Mouse (Mus musculus) G1E-ER4 (cell line): ENCODE measurements around the gene Stx12. TPM values are rescaled to one million over a fixed set of nuclear protein-coding genes. Genes with fewer than 3 reads are reported as not detected.

Experiments
- GATA1 ChIP-seq: IDR thresholded peaks from one replicate; pipeline ENCODE4 v1.8.0; 2012; ENCODE audit warnings: low read length, inconsistent platforms
- polyA plus RNA-seq: library from polyadenylated mRNA; stranded (reverse); fragments of >175 nt; gene quantifications from 2 replicates; pipeline ENCODE4 v1.2.3, GENCODE M21; 2012

Stx12 gene
- polyA plus RNA-seq, 1 experiment: 7.0 TPM

DNA sequence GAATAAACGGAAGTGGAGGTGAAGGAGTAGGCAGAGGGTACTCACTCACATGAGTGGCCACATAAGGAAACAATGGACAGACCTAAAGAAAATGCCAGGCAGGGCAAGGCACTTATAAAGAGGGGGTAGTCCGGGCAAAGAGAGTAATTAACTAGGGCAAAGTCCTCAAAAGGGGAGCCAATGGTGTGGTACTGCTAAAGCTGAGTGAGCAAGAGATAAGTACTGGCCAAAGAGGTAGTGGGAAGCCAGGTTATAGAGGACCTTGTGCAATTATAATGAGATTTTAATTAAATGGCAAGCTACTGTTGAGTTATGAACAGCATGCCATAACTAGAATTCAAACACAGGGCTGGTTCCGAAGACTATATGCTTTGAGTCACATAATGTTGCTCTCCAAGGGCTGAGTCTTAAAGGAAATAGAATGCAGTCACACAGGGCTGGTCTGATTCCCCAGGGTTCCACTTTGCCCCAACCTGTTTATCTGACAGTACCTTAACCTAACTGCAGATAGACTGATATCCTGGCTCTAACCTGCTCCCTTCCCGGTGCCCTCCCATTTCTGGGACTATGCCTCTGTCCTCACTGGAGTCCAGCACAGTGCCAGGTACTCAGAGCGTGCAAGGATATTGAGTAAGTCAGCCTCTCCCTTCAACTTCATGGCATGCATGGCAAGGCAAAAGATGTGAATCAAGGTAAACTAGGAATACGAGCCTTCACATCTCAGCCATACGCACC is 9.8 kb downstream of the Stx12 start:
- no peak for TF ChIP-seq GATA1

DNA sequence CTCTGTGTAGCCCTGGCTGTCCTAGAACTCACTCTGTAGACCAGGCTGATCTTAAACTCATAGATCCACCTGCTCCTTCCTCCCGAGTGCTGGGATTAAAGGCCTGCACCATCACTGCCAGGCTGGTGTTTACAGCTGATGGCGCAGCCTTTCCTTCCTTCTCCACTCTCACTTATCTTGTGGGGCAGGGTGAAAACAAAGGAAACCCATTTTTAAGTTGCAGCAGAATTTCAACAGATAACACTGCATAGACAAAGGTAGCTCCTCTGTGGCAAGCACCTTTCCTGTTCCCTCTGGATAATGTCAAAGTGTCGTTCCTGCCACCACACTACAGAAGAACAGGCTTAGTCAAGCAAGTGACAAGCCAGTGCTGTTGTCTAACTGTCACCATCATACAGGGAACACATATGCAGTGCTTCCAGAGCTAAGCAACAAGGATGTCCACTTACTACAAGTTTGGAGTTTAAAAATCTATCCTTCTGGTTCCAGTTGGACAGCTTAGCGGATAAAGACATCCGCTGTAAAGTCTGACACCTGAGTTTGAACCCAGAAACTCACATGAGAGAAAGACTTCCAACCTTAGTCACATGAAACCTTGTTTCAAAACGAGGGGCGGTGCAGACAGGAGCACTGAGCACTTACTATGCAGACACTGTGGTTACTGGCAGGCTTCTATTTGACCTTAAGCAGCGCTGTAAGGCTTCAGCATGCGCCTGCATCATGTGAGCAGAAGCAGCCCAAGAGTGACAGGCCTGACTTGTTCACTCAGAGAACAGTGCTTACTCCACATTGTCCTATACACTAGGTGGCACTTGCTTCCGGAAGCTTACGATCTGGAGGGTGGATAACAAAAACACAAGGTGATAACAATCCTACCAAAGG is 10.6 kb downstream of the Stx12 start:
- TF ChIP-seq GATA1: no peak

DNA sequence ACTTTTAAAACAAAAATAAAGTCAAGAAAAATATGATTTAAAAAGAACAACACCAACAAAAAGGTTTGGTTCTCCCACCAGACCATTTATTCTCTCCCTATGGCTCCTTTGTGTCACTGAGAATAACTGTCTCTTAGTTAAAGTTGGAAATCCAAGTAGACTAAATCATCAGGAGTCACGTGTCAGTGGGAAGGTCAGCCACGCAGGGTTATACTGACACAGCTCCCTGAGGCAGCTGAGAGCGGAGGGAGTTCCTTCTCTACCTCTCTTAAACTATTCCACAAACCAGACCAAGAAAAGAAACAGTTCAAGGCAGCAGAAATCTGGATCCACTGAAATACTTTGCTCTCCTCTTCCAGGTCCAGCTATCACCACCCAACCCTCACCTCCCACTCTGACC is 13.2 kb downstream of the Stx12 start:
- TF ChIP-seq GATA1: no peak

DNA sequence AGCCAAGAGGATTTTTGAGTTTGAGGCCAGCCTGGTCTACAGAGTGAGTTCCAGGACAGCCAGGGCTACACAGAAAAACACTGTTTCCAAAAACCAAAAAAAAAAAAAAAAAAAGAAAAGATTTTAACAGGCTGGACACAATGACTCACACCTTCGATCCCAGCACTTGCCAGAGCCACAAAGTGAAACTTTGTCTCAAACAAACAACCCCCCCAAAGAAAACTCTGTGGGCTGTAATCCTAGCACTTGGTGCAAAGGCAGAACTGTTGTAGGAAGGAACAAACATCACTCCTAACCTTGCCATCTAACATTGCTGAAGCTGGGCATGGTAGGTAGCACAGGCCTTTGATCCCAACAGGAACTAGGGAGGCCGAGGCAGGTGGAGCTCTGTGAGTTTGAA is 19.5 kb downstream of the Stx12 start:
- no peak for TF ChIP-seq GATA1

DNA sequence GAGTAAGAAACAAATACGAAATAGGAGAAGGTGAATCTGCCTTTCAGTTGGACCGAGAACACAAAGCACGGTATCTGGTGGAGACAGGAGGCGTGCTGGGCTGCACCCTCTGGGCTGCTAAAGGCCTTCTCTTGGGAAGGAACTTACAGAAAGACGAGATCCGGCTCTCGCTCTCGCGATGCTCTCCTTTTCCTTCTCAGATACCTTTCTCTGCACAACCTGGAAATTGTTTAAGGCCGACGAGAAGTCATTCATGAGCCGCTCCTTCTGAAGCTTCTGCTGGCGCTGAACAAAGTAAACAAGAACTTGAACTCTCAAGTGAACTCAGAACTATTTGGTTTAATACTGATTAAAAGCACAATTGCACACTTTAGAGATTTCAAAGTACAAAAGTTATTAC is 21.3 kb downstream of the Stx12 start:
- no peak for TF ChIP-seq GATA1

DNA sequence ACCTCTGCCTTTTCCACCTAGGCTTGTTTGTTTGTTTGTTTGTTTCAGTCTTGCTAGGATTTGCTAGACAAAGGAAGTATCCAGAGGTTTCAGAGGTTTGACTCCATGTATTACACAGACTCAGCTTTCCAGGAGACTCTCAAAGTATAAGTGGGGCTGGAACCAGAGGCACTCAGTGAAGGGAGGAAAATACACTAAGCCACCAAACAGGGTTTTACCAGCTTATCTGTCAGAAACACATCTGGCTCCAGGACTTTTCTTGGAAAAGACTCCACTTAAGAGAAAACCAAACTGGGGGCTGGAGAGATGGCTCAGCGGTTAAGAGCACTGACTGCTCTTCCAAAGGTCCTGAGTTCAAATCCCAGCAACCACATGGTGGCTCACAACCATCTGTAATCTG is 23.4 kb downstream of the Stx12 start:
- TF ChIP-seq GATA1: no peak

DNA sequence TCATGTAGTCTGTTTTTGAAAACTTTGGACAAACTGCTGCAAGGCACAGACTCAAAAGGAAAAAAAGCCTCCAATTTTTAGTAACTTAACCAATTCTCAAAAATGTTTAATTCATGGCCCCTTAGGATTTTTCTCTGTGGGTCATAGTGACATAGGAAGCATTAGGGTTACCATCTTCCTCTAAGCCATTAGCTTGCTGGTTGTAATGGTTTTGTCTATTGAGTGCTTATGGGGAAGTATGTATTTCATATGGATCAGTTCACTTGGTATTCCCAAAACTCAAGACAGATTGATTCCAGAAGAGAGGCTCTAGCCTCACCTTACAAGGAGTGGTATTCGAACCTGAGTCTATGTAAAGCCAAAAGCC is 40.6 kb downstream of the Stx12 start:
- no peak for TF ChIP-seq GATA1

DNA sequence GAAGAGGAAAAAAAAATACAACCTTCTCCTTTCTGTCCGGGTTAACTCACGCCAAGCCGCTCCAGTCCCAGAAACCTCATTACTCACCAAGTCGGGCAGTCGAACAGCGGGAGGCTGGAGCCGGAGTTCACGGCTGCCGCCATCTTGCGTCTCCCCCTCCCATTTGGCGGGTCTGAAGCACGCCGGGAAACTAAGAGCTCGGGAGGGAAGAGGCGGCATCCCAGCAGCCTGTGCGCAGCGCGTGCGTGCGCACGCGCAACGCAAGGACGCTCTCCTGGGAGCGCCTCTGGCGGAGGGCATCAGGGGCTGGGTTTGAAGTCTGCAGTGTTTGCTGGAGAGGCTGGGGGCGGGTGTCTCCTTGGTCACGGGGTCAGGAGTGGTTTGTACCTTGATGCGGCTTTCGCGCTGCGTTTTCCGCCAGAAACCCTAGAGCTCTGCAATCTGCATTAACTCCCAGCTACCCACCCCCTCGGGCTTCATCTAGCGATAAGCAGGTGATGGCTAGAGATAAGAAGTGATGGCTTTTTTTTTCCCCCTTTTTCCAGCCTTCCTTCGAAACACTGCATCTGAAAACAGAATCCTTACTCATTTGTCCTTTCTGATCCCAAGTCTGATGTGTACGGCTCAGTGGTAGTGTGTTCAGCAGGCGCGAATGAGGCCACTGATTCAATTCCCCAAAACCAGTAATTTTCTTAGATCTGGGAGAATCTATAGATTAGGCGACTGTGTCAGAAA is 41.2 kb downstream of the Stx12 start, which contains the start of gene Ppp1r8:
Gene Ppp1r8, minus strand, starts transcription at position 200 of the 735 bp plus-strand sequence.
- no peak for TF ChIP-seq GATA1

DNA sequence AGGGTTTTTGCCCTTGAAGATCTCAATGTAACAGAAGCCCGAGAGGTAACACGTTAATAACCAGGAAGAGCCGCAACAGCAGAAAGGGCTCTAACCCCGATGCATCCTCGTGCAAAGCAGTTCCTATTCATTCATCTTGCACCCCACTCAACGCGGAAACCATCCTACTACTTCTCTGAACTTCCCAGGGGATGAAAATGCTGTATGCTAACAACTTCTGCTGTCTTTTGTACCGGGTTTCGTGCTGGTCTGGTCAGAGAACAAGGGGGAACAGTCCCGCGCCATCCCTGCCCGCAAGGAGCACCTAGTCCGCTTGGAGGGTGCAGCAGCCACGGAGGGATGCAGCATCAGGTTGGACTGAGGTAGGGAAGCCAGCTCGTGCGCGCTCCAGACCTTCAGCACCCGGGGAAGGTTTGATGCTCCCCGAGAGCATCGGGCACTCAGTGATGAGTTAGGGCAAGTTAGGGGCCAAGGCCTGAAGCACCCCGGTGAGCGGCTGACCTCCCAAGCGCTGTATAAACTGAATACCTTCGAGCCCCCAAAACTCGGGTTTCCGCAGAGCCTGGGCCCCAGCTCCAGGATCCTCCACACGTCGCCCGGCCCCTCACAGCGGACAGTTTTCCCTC is 41.9 kb downstream of the Stx12 start:
- TF ChIP-seq GATA1: no peak

DNA sequence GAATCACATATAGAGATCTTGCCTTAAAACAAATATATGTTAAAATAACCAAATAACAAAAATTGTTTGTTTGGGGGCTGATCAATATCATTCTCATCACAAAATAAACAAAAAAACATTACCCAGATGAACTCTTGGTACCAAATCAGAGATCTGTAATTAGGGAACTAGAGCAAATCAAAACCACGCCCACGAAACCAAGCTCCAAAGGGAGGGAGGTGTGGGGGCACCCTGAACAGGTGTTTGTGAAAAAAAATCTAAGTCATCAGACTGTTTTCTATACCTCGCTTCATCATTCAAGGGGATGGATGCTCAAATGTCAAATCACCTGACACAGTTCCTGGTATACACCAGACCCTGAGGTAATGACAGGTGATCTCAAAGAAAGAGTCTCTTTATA is 42.8 kb downstream of the Stx12 start:
- no peak for TF ChIP-seq GATA1

DNA sequence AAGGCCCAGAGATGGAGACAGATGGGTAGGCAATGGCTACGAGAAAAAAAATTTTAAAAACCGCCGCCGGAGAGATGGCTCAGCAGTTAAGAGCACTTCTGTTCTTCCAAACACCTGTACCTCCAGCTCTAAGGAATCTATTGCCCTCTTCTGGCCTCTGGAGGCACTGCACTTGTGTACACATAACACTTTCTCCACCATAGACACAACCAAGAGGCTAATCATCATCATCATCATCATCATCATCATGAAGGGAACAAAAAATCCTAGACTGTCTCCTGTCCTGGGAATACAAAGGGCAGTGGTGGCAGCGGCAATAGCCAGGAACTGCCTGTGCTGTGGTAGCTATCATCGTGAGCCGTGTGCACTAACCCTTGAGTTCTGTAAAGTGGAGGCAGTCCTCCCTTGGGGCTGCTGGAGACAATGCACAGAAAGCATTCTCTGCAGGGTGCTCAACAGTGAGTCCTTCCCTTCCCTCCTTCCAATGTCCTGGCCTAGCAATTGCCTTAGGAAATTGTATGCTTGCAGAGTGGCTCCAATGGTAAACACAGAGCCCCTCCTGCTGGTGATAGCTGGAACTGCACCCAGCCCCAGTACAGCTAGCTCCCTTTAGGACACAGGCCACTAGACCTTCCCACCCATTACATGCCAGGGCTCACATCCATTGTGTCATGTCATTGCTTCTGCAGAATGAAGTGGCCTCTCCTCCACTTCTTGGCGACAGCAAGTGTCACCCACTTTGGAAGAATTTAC is 60.5 kb downstream of the Stx12 start:
- TF ChIP-seq GATA1: no peak

DNA sequence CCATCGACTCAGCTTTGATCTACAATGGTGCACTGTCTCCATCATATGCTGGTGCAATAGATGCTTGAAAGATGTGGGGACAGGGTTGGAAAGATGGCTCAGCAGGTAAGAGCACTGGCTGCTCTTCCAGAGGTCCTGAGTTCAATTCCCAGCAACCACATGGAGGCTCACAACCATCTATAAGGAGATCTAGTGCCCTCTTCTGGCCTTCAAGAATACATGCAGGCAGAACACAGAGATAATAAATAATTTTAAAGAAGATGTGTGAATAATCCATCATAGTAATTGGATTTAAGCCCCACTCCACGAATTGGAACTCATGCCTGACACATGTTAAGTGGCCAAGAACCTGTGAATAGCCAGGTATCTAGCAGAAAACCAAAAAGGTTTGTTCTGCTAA is 65.9 kb downstream of the Stx12 start:
- TF ChIP-seq GATA1: no peak

DNA sequence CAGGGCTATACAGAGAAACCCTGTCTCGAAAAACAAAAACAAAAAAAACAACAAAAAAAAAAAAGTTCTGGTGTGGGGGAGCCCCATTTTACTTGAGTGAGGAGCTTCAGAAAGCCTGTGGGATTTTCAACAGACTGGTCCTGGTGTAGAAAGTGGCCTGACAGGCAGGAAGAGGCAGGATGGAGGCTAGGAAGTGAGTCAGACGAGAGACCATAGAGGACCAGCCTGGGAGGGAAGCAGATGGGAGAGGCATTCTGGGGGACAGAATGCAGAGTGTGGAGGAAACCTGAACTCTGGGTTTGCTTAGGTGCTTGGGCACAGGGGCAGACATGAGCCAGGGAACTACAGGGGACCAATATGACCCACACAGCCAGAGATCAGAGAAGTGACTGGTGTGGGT is 67.5 kb downstream of the Stx12 start:
- no peak for TF ChIP-seq GATA1

DNA sequence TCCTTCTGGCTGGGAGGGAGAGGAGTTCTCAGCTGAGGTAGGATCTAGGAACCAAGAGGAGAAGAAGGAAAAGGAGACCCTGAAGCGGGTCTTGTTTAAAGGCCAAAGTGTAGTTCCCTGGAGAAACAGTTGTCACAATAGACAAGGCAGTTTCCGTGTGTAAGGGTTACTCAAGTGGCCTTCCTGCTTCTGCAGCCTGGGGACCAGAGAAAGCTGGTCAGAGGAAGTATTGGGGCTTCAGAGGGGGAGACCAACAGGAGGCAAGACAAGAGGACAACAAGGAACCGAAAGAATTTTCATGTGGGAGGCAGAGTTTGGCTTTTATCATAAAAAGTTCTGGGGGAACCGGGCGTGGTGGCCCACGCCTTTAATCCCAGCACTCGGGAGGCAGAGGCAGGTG is 67.9 kb downstream of the Stx12 start:
- TF ChIP-seq GATA1: no peak

DNA sequence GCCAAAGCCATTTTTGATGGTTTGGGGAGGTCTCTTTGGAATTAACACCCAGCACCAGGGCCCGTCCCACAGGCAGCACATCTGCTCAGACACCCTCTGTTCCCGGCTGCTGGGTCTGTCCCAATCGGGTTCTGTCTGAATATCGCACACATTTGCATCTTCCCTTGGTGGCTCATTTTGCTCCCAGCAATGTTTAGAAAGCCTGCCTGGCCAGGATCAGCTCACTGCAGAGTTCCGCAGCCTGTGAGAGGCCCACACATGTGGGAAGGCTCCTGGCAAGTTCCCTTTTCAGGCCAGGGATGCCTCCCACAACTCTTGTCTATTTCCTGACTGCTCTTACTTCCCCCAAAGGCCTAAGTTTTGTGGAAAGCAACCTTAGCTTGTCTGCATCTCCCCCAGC is 74.7 kb downstream of the Stx12 start:
- no peak for TF ChIP-seq GATA1
